Mouse (Mus musculus): ENCODE measurements around the gene Gm17655. TPM values are rescaled to one million over a fixed set of nuclear protein-coding genes. Genes with fewer than 3 reads are reported as not detected.

Gm17655 gene
- total and polyA plus RNA-seq, 2 experiments from 2014 or later: 0.68 to 1.7 TPM

DNA sequence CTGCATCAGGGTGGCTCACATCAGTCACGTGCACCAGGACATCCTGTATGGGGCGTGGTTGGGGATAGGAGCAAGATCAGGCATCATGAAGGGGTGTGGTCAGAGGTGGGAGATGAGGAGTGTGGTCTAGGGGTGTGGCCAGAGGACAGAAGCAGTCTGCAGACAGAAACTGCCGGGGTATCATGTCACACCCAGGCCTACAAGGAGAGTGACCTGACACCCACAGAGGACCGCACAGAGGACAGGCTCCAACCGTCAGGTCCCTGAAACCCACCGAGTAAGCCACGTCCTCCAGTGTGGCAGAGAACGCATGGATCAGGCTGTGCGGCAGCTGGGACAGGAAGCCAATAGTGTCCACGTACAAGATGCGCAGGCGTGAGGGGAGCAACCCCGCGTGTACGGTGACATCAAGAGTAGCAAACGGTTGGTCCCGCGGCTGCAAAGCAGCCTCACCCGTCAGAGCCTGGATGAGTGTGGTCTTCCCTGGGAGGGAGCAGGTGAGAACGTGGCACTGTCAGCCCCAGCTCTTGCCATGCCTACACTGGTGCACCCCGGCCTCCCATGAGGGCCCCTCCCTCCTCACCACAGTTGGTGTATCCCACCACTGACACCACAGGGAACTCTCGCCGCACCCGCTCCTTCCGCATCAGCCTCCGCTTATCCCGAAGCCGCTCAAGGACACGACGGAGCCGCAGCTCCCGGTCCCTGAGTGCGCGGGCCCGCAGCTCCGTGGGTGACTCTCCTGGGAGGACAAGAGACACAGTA, 32.5 kb upstream of the Gm17655 start:
- H3K4me1 ChIP-seq (ENCODE audit: insufficient read depth): peaks cover 13% of the 10 kb centered on the region
- 96% methylated on average over 36 of the region's 36 CpGs for WGBS
- TF ChIP-seq CTCF (IDR thresholded peaks at IDR 0.05; ENCODE audit: low read depth): no peak
- H3K27me3 ChIP-seq (ENCODE audit: insufficient read depth, low read length): no peaks in the 10 kb centered on the region
- peaks cover 38% of the 10 kb centered on the region for H3K36me3 ChIP-seq (ENCODE audit: insufficient read depth)
- no peak for DNase-seq
- no peak for ATAC-seq
- H3K9ac ChIP-seq: no peak overlapping the region
- H3K4me3 ChIP-seq (ENCODE audit: low read depth, low read length): no peak overlapping the region
- no peak overlapping the region for H3K4me2 ChIP-seq (ENCODE audit: low read depth)
- H3K27ac ChIP-seq (ENCODE audit: low read depth, low read length): no peak overlapping the region
- no peaks in the 10 kb centered on the region for H3K9me3 ChIP-seq (ENCODE audit: low read length)

GRCm38 (mm10) chr5:110103901-110104615, 31.7 kb upstream of the Gm17655 start:
- no peak for TF ChIP-seq CTCF (IDR thresholded peaks at IDR 0.05; ENCODE audit: low read depth)
- H3K4me3 ChIP-seq (ENCODE audit: low read depth, low read length): no peak overlapping the region
- H3K9ac ChIP-seq: no peak overlapping the region
- DNase-seq: no peak
- no peak overlapping the region for H3K4me2 ChIP-seq (ENCODE audit: low read depth)
- ATAC-seq: no peak
- no peaks in the 10 kb centered on the region for H3K9me3 ChIP-seq (ENCODE audit: low read length)
- peaks cover 13% of the 10 kb centered on the region for H3K4me1 ChIP-seq (ENCODE audit: insufficient read depth)
- no peak overlapping the region for H3K27ac ChIP-seq (ENCODE audit: low read depth, low read length)
- no peaks in the 10 kb centered on the region for H3K27me3 ChIP-seq (ENCODE audit: insufficient read depth, low read length)
- H3K36me3 ChIP-seq (ENCODE audit: insufficient read depth): peaks cover 38% of the 10 kb centered on the region
- WGBS: 97% methylated on average over 27 of the region's 27 CpGs

- no peak for ATAC-seq
- no peak overlapping the region for H3K27ac ChIP-seq (ENCODE audit: low read depth, low read length)
- H3K27me3 ChIP-seq (ENCODE audit: insufficient read depth, low read length): no peaks in the 10 kb centered on the region
- H3K4me1 ChIP-seq (ENCODE audit: insufficient read depth): peaks cover 13% of the 10 kb centered on the region
- DNase-seq: no peak
- H3K9me3 ChIP-seq (ENCODE audit: low read length): no peaks in the 10 kb centered on the region
- no peak overlapping the region for H3K4me3 ChIP-seq (ENCODE audit: low read depth, low read length)
- peaks cover 38% of the 10 kb centered on the region for H3K36me3 ChIP-seq (ENCODE audit: insufficient read depth)
- no peak for TF ChIP-seq CTCF (IDR thresholded peaks at IDR 0.05; ENCODE audit: low read depth)
- 95% methylated on average over 19 of the region's 19 CpGs for WGBS
- H3K4me2 ChIP-seq (ENCODE audit: low read depth): no peak overlapping the region
- no peak overlapping the region for H3K9ac ChIP-seq
Measured at GRCm38 (mm10) chr5:110102853-110103625, 30.7 kb upstream of the Gm17655 start.

DNA sequence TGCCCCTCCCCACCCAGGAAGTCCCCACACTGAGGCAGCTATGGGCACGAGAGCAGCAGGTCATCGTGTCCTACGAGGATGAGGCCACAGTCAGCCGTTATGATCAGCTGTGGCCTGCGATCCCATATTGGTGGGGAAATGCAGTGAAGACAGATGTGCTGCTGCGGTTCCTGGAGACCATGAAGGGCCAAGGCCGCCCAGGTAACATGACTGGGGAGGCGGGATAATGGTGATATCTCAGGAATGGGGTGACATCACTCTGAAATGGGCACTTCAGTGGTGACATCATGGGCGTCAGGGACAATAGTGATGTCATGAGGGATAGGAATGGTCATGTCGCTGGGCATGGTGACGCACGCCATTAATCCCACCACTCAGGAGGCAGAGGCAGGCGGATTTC, 30.1 kb upstream of the Gm17655 start:
- ATAC-seq: no peak
- Histone ChIP-seq H3K9ac (no peak overlapping the region), H3K4me2 (ENCODE audit: low read depth) (peak overlapping the region; percentile 80; the same call in 1 of the 2 replicates), H3K4me3 (ENCODE audit: low read depth, low read length) (no peak overlapping the region), H3K9me3 (ENCODE audit: low read length) (no peaks in the 10 kb centered on the region), H3K27ac (ENCODE audit: low read depth, low read length) (no peak overlapping the region), H3K36me3 (ENCODE audit: insufficient read depth) (peaks cover 38% of the 10 kb centered on the region), H3K4me1 (ENCODE audit: insufficient read depth) (peaks cover 13% of the 10 kb centered on the region), H3K27me3 (ENCODE audit: insufficient read depth, low read length) (no peaks in the 10 kb centered on the region)
- TF ChIP-seq CTCF (IDR thresholded peaks at IDR 0.05; ENCODE audit: low read depth): no peak
- DNase-seq: no peak
- 95% methylated on average over 13 of the region's 13 CpGs for WGBS

- Histone ChIP-seq H3K4me2 (ENCODE audit: low read depth) (peak overlapping the region; percentile 80), H3K36me3 (ENCODE audit: insufficient read depth) (peaks cover 38% of the 10 kb centered on the region), H3K9me3 (ENCODE audit: low read length) (no peaks in the 10 kb centered on the region), H3K27me3 (ENCODE audit: insufficient read depth, low read length) (no peaks in the 10 kb centered on the region), H3K27ac (ENCODE audit: low read depth, low read length) (no peak overlapping the region), H3K4me1 (ENCODE audit: insufficient read depth) (peaks cover 11% of the 10 kb centered on the region), H3K9ac (peak overlapping the region; percentile 53), H3K4me3 (ENCODE audit: low read depth, low read length) (peak overlapping the region; percentile 39)
- no peak for TF ChIP-seq CTCF (IDR thresholded peaks at IDR 0.05; ENCODE audit: low read depth)
- 23% methylated on average over 34 of the region's 34 CpGs for WGBS
- DNase-seq: peak; percentile 73
- peak; percentile 56 for ATAC-seq
Measured at GRCm38 (mm10) chr5:110101716-110102347, 29.5 kb upstream of the Gm17655 start.

GRCm38 (mm10) chr5:110100921-110101631, 28.8 kb upstream of the Gm17655 start:
- no peaks in the 10 kb centered on the region for H3K27me3 ChIP-seq (ENCODE audit: insufficient read depth, low read length)
- H3K36me3 ChIP-seq (ENCODE audit: insufficient read depth): peaks cover 33% of the 10 kb centered on the region
- no peak for TF ChIP-seq CTCF (IDR thresholded peaks at IDR 0.05; ENCODE audit: low read depth)
- peak overlapping the region; percentile 80 for H3K4me2 ChIP-seq (ENCODE audit: low read depth)
- peak overlapping the region; percentile 53 for H3K9ac ChIP-seq
- H3K27ac ChIP-seq (ENCODE audit: low read depth, low read length): no peak overlapping the region
- 3% methylated on average over 36 of the region's 37 CpGs for WGBS
- no peaks in the 10 kb centered on the region for H3K9me3 ChIP-seq (ENCODE audit: low read length)
- ATAC-seq: peak; percentile 25
- peak overlapping the region; percentile 39 for H3K4me3 ChIP-seq (ENCODE audit: low read depth, low read length)
- DNase-seq: no peak
- H3K4me1 ChIP-seq (ENCODE audit: insufficient read depth): peaks cover 5% of the 10 kb centered on the region

Measured in forebrain, postnatal 0 days (tissue).